Mouse (Mus musculus) liver, postnatal 0 days (tissue): ENCODE data around the gene Hist1h2af.

Source experiments
- CTCF ChIP-seq: sonication (generic); IDR thresholded peaks from 2 replicates; pipeline ENCODE4 v1.5.1; 2016; ENCODE audit warnings: antibody characterized with exemption, low read depth
- EP300 ChIP-seq: IDR thresholded peaks from 2 replicates; pipeline ENCODE4 v1.6.1; 2016; ENCODE audit warnings: antibody characterized with exemption, low read depth, mild to moderate bottlenecking

DNA sequence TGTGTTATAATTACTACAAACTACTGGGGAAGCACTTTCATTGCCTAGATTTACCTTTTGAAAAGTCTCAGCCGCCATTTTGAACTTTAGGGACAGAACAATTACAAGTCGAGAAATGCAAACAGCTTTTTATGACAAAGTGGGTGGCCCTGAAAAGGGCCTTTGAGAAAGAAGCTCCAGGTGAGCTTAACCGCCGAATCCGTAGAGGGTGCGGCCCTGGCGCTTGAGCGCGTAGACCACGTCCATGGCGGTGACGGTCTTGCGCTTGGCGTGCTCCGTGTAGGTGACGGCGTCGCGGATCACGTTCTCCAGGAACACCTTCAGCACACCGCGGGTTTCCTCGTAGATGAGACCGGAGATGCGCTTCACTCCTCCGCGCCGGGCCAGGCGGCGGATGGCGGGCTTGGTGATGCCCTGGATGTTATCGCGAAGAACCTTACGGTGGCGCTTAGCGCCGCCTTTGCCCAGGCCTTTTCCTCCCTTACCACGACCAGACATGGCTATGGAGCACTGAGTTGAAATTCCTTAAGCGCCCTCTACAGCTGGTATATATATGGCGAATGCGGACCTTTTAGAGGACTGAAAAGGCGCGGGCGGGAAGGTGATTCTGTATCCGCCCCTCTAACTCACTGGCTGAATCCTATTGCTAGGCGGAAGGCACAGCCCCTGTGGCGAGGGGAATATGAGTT, 17.6 kb downstream of the Hist1h2af start, which contains the start of gene Hist1h4f:
- TF ChIP-seq CTCF (peak; percentile 66), EP300 (peak; percentile 95)
